Mouse (Mus musculus) stomach, embryonic 16.5 days (tissue): ENCODE results near the gene Wfdc21. TPM values are rescaled to one million over a fixed set of nuclear protein-coding genes. Genes with fewer than 3 reads are reported as not detected.

Experiments used
- ATAC-seq: fragments of 200-750 bp; cut with Nextera tagmentation; 2 replicates; pipeline ENCODE4 v1.8.0; 2017; ENCODE audit warnings: moderate number of reproducible peaks, moderate TSS enrichment; ENCODE audit not compliant: insufficient read depth, low FRiP score
- H3K27ac ChIP-seq: fragments of 300-500 bp; sonication (generic); 2 replicates; pipeline ENCODE4 v1.5.1; 2014; ENCODE audit warnings: low read length
- H3K27me3 ChIP-seq: fragments of 300-500 bp; sonication (generic); 2 replicates; pipeline ENCODE4 v1.6.1; 2014; ENCODE audit warnings: low read length, control low read depth, mixed read lengths; ENCODE audit not compliant: control insufficient read depth, insufficient read depth
- H3K36me3 ChIP-seq: fragments of 300-500 bp; sonication (generic); 2 replicates; pipeline ENCODE4 v1.6.1; 2014; ENCODE audit warnings: low read length; ENCODE audit not compliant: control insufficient read depth, insufficient read depth
- H3K4me1 ChIP-seq: fragments of 300-500 bp; sonication (generic); 2 replicates; pipeline ENCODE4 v1.6.1; 2014; ENCODE audit warnings: low read length, control low read depth, mixed read lengths; ENCODE audit not compliant: control insufficient read depth, insufficient read depth
- H3K4me2 ChIP-seq: fragments of 300-500 bp; sonication (generic); 2 replicates; pipeline ENCODE4 v1.6.1; 2014; ENCODE audit warnings: low read depth, low read length, mixed read lengths
- H3K4me3 ChIP-seq: fragments of 300-500 bp; sonication (generic); replicated peaks from 2 replicates; pipeline ENCODE4 v1.5.1; 2014; ENCODE audit warnings: mild to moderate bottlenecking, low read length
- H3K9ac ChIP-seq: fragments of 300-500 bp; sonication (generic); 2 replicates; pipeline ENCODE4 v1.6.1; 2014; ENCODE audit warnings: low read length
- H3K9me3 ChIP-seq: fragments of 300-500 bp; sonication (generic); replicated peaks from 2 replicates; pipeline ENCODE4 v1.6.1; 2016; ENCODE audit warnings: low read length, control low read depth; ENCODE audit not compliant: control insufficient read depth
- WGBS: fragments of 180-500 bp; shearing (Covaris S2); extraction: QIAGEN DNeasy Blood & Tissue Kit; methylation state at CpG from one replicate; pipeline ENCODE4 v1.1.7; 2014; 5-methylcytosine and 5-hydroxymethylcytosine counted together
- polyA plus RNA-seq: library from polyadenylated mRNA; unstranded; fragments of >200 nt; fragmentation: Nextera tagmentation; extraction: Ambion mirVana; gene quantifications from 2 replicates; pipeline ENCODE4 v1.2.1, GENCODE M21; 2015

Gene Wfdc21
- 5.6 and 11.0 TPM in 2 replicates for polyA plus RNA-seq

- Histone ChIP-seq H3K9ac (no peak within 1 kb of the TSS), H3K27me3 (no peaks in the 10 kb centered on the region), H3K27ac (no peak within 1 kb of the TSS), H3K36me3 (no peaks in the 10 kb centered on the region), H3K4me3 (no peak within 1 kb of the TSS), H3K9me3 (no peaks in the 10 kb centered on the region), H3K4me1 (no peaks in the 10 kb centered on the region), H3K4me2 (no peak within 1 kb of the TSS)
- ATAC-seq, result no peak
- WGBS, result 72% methylated on average over 5 of the region's 5 CpGs
These were observed at the start of gene Wfdc21 for GRCm38 (mm10) chr11:83746681-83747080. Gene Wfdc21 (plus strand): TSS chr11:83746940.

- WGBS, result 39% methylated on average over 1 of the region's 1 CpGs
- Histone ChIP-seq H3K4me2 (no peak within 1 kb of the TSS), H3K4me3 (no peak within 1 kb of the TSS), H3K4me1 (no peaks in the 10 kb centered on the region), H3K27me3 (no peaks in the 10 kb centered on the region), H3K9ac (no peak within 1 kb of the TSS), H3K9me3 (no peaks in the 10 kb centered on the region), H3K27ac (no peak within 1 kb of the TSS), H3K36me3 (no peaks in the 10 kb centered on the region)
- no peak for ATAC-seq
These were observed 43.0 kb upstream of the Wfdc21 start, which contains the start of gene Wfdc17 for GRCm38 (mm10) chr11:83703705-83704104. Gene Wfdc17 (plus strand): TSS chr11:83703991.

GRCm38 (mm10) chr11:83708715-83709114, 38.0 kb upstream of the Wfdc21 start, which contains the start of gene Wfdc18:
Gene Wfdc18 (plus strand): TSS chr11:83709015.
- H3K4me3 ChIP-seq, result no peak within 1 kb of the TSS
- H3K27me3 ChIP-seq, result no peaks in the 10 kb centered on the region
- no peaks in the 10 kb centered on the region for H3K4me1 ChIP-seq
- H3K9ac ChIP-seq, result no peak within 1 kb of the TSS
- WGBS, result 63% methylated on average over 4 of the region's 4 CpGs
- no peak for ATAC-seq
- no peak within 1 kb of the TSS for H3K4me2 ChIP-seq
- H3K27ac ChIP-seq, result no peak within 1 kb of the TSS
- H3K36me3 ChIP-seq, result no peaks in the 10 kb centered on the region
- no peaks in the 10 kb centered on the region for H3K9me3 ChIP-seq

- Histone ChIP-seq H3K4me2 (no peak overlapping the region), H3K27me3 (no peaks in the 10 kb centered on the region), H3K4me3 (no peak overlapping the region), H3K36me3 (no peaks in the 10 kb centered on the region), H3K27ac (no peak overlapping the region), H3K9me3 (no peaks in the 10 kb centered on the region), H3K4me1 (no peaks in the 10 kb centered on the region), H3K9ac (no peak overlapping the region)
- no peak for ATAC-seq
- 82% methylated on average over 5 of the region's 5 CpGs for WGBS
These were observed 37.1 kb upstream of the Wfdc21 start for GRCm38 (mm10) chr11:83709683-83710082.

GRCm38 (mm10) chr11:83712671-83713070, 34.1 kb upstream of the Wfdc21 start:
- H3K4me1 ChIP-seq, result no peaks in the 10 kb centered on the region
- H3K27ac ChIP-seq, result no peak overlapping the region
- no peak for ATAC-seq
- no peaks in the 10 kb centered on the region for H3K27me3 ChIP-seq
- no peaks in the 10 kb centered on the region for H3K9me3 ChIP-seq
- WGBS, result 65% methylated on average over 1 of the region's 1 CpGs
- no peak overlapping the region for H3K4me2 ChIP-seq
- no peak overlapping the region for H3K9ac ChIP-seq
- no peak overlapping the region for H3K4me3 ChIP-seq
- H3K36me3 ChIP-seq, result no peaks in the 10 kb centered on the region

GRCm38 (mm10) chr11:83713925-83714324, 32.8 kb upstream of the Wfdc21 start:
- 81% methylated on average over 2 of the region's 2 CpGs for WGBS
- Histone ChIP-seq H3K4me1 (no peaks in the 10 kb centered on the region), H3K36me3 (no peaks in the 10 kb centered on the region), H3K9me3 (no peaks in the 10 kb centered on the region), H3K4me2 (no peak overlapping the region), H3K9ac (no peak overlapping the region), H3K4me3 (no peak overlapping the region), H3K27me3 (no peaks in the 10 kb centered on the region), H3K27ac (no peak overlapping the region)
- ATAC-seq, result no peak

- Histone ChIP-seq H3K36me3 (no peaks in the 10 kb centered on the region), H3K27ac (no peak overlapping the region), H3K4me1 (no peaks in the 10 kb centered on the region), H3K9ac (no peak overlapping the region), H3K9me3 (no peaks in the 10 kb centered on the region), H3K4me3 (no peak overlapping the region), H3K4me2 (no peak overlapping the region), H3K27me3 (no peaks in the 10 kb centered on the region)
- no peak for ATAC-seq
- 84% methylated on average over 6 of the region's 6 CpGs for WGBS
These were observed 29.6 kb upstream of the Wfdc21 start for GRCm38 (mm10) chr11:83717042-83717665.

GRCm38 (mm10) chr11:83720766-83721165, 26.0 kb upstream of the Wfdc21 start:
- Histone ChIP-seq H3K4me2 (no peak overlapping the region), H3K9me3 (no peaks in the 10 kb centered on the region), H3K27ac (no peak overlapping the region), H3K4me1 (no peaks in the 10 kb centered on the region), H3K9ac (no peak overlapping the region), H3K27me3 (no peaks in the 10 kb centered on the region), H3K4me3 (no peak overlapping the region), H3K36me3 (no peaks in the 10 kb centered on the region)
- no peak for ATAC-seq

- WGBS, result 49% methylated on average over 3 of the region's 3 CpGs
- Histone ChIP-seq H3K9ac (no peak overlapping the region), H3K27me3 (no peaks in the 10 kb centered on the region), H3K4me2 (no peak overlapping the region), H3K4me3 (no peak overlapping the region), H3K4me1 (no peaks in the 10 kb centered on the region), H3K36me3 (no peaks in the 10 kb centered on the region), H3K9me3 (peaks cover 2% of the 10 kb centered on the region; the same call in 1 of the 2 replicates), H3K27ac (no peak overlapping the region)
- ATAC-seq, result no peak
These were observed 17.8 kb upstream of the Wfdc21 start for GRCm38 (mm10) chr11:83728757-83729432.
